Mouse (Mus musculus) right cerebral cortex, postnatal 36 days (tissue): ENCODE data around the gene Cdc42se2.
A peak's percentile ranks its signal among the peaks of the same experiment; 100 is the strongest.

Experiments used
- DNase-seq, 2 experiments: peaks; one replicate each; pipeline ENCODE4 v3.0.0; 2022; ENCODE audit warnings: low spot score in 2 of 2, mixed read lengths in 1 of 2

Gene Cdc42se2

GRCm38 (mm10) chr11:54787488-54788474 is at the start of gene Cdc42se2:
TSS of gene Cdc42se2 (minus strand) at chr11:54787675.
- DNase-seq: peak; percentile 95 to 96

DNA sequence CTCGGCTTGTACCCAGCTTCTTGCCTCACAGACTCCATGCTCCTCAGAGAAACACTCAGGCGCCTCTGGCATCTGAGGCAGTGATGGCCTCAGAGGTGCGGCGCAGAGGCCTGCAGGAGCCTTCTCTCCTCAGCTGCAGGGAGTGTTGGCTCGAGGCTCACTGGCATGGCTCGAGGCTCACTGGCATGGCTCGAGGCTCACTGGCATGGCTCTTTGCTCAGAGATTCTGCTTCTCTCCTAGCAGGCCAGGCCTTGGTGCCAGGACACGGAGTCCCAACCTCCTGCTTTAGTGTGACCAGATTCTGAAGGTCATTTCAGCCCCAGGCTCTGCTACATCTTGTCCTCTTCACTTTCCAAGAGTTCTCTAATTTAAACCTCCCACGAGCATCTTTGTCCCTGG is 48.6 kb upstream of the Cdc42se2 start:
- no peak for DNase-seq

DNA sequence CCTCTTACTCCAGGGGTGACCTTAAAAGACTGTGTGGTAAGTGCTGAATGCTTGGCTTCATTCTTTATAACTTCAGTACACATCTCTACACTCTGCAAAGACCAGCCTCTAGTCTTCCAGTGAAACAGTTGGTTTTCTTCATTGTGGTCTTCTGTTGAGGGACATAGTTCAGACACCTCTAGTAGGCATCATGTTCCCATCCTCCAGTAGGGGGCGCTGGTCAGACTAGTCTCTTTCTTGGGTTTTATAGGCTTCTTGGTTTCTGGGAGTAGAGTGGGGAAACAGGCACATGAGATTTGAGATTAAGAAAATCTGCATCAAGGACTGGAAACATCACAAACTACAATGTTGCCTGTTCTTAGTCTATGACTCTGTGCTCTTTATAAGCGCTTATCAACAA is 47.1 kb upstream of the Cdc42se2 start:
- no peak for DNase-seq

DNA sequence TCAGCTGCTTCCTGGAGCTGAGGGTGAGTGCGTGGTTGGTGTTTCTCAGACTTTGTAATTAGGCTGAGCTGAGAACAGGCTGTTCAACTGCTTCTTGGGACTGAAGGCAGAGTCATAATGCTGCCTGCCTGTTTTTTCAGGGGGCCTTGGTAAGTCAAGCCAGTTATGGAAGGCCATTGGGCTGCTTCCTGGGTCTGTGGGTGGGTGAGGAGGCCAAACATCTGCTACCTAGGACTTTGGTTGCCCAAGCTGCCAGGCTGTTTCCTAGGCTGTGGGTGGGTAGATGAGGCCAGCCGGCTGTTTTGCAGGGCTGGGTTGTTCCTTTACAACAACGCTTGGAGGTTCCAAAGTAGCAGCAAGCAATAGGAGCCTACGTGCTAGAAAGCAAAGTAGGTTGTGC is 46.4 kb upstream of the Cdc42se2 start:
- DNase-seq: peak; percentile 80 to 93

GRCm38 (mm10) chr11:54826819-54827218 is 39.3 kb upstream of the Cdc42se2 start:
- no peak for DNase-seq

DNA sequence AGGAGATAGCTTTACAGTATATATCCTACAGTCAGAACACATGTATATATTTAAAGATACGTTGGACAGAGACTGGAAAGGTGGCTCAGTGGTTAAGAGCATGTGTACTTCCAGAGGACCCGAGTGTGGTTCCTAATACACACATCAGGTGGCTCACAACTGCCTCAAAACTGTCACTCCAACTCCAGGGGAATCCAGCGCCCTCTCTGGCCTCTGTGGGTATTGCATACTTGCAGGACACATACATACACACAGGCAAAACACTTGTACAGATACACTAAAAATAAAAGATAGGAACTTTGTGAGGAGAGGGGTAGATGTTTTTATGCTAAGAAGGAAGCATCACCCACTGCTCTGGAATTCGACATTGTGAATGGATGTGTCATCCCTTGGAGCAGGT is 38.3 kb upstream of the Cdc42se2 start:
- no peak for DNase-seq

GRCm38 (mm10) chr11:54823467-54823866 is 36.0 kb upstream of the Cdc42se2 start:
- no peak for DNase-seq

GRCm38 (mm10) chr11:54819489-54819888 is 32.0 kb upstream of the Cdc42se2 start:
- no peak for DNase-seq

GRCm38 (mm10) chr11:54817449-54817848 is 30.0 kb upstream of the Cdc42se2 start:
- no peak for DNase-seq

GRCm38 (mm10) chr11:54815659-54816058 is 28.2 kb upstream of the Cdc42se2 start:
- no peak for DNase-seq

DNA sequence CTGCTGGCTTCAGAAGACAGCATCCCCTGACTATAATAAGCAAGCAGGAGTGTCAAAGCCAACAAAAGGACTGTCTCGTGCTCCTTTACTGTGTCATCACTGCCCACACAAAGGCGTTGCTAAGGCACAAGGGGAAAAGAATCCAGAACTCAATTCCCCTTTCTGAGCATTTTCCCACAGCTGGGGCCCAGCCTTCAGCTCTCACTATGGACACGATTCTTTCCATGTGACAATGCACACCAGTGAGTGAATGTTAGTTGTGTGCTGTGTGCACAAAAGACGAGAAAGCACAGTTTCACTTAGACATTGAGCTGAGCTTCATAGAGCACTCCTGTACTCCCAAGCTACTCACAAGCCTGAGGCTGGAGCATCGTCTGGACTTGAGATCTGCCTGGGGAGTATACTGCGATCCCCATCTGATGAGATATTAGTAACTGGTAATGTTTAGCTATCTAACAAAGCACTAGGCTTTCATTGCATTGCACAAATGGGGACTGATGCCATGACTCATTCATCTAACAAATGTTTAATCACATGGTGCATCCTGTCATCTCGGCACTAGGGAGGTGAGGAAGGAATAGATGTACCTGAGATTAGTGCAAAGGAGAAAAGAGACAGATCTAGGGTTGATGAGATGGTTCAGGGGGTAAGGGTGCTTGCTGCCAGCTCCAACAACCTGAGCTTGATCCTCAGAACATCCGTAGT is 25.5 kb upstream of the Cdc42se2 start:
- peak; percentile 38 to 70 for DNase-seq

- DNase-seq: no peak
These were observed 24.8 kb upstream of the Cdc42se2 start for GRCm38 (mm10) chr11:54812314-54812713.

DNA sequence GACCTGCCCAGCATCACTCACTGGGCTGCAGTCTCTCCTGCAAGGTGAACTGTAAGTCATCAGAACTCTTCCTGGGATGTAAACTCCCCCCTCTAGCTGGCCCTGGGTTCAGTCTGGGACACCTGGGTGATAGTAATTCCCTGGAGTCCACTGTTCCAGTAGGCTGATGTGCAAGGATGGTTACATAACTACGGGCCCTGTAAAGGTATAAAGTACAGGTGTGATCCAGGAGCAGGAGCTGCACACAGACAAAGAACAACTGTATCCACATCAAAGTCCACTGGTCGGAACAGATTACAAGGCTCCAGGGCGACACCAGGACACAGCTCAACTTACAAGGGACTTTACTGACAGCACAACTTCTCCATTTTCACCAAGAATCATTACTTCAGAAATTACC is 23.6 kb upstream of the Cdc42se2 start:
- no peak for DNase-seq

DNA sequence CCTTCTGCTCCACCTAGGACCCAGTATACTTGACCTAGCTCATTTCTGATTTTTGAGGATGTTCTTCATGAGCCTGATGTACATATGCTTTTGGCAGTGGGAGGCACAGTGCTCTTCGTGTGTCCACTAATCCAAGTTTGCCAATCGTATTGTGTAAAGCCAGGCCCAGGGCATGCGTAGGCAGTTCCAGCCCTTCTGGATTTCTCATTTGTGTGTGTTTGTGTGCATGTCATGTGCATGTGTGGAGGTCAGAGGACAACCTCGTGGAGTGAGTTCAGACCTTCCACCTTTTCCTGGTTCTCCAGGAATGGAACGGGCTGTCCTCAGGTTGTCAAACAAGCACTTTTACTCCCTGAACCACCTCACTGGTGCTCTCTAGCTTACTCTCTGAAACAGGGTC is 22.1 kb upstream of the Cdc42se2 start:
- DNase-seq: no peak

GRCm38 (mm10) chr11:54808177-54808576 is 20.7 kb upstream of the Cdc42se2 start:
- DNase-seq: no peak

DNA sequence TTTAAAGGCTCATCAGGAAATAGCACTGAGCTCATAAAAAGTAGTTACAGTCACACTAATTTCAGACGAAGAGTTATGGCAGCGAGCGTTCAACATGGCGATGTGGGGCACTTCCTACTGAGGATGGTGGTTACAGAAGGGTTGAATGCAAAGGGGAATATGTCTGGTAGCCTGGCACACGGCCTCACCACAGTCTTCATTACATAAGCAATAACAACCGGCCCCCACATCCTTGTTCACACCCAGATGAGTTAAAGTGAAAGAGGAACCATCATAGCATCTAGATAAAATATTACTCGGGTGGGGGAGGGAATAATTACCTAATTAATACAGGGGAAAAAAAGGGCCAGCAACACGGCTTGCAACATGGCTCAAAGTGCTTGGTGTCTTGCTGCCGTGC is 20.2 kb upstream of the Cdc42se2 start:
- no peak for DNase-seq

DNA sequence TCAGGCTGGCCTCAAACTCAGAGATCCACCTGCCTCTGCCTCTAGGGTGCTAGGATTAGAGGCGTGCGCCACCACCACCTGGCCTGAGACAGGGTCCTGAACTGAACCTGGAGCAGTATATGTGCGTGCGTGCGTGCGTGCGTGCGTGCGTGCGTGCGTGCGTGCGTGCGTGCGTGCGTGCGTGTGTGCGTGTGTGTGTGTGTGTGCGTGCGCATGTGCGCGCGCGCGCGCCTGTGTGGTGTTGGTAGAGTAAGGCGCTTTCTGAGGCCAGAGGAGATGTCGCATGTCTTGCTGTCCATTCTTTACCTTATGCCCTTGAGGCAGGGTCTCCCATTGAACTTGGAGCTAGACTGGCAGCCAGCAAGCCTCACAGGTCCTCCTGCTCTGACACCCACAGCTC is 19.4 kb upstream of the Cdc42se2 start:
- DNase-seq: no peak

DNA sequence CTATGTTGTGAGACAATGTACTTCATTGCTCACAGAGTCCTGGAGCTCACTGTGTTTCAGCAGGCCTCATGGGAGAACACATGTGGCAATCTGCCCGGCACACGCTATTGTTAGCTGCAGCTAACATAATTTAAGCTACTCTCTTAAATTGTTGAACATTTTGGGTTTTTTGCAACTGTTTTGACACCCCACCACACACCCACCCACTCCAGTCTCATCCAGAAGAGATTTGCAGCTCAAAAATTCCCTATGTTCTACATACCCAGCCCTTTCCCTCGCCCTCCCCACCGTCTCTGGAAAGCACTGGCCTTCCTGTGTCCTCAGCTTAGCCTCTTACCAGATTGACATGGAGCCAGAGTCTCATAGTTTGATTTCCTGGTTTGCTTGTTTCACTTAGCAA is 17.7 kb upstream of the Cdc42se2 start:
- peak; percentile 85 to 92 for DNase-seq

GRCm38 (mm10) chr11:54802621-54803020 is 15.1 kb upstream of the Cdc42se2 start:
- no peak for DNase-seq

- DNase-seq: no peak
These were observed 14.5 kb upstream of the Cdc42se2 start for GRCm38 (mm10) chr11:54801791-54802558.

GRCm38 (mm10) chr11:54796551-54796950 is 9.1 kb upstream of the Cdc42se2 start:
- no peak for DNase-seq

DNA sequence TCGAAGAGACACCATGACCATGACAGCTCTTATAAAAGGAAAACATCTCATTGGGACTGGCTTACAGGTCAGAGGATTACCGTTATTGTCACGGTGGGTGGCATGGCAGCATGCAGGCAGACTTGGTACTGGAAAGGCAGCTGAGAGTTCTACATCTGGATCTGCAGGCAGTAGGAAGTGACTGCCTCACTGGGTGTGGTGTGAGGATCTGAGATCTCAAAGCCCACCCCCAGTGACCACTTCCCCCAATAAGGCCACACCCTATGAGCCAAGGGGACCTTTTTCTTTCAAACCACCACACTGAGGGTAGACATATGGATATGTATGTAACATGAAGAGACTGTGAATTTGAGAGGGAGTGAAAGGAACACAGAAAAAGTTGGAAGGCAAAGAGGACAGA is 7.2 kb upstream of the Cdc42se2 start:
- no peak for DNase-seq
